In genomic region chr6:135526460-135527160, GRCm38 (mm10) we compare ENCODE assay signal across 8 mouse cellular contexts.
DNase-seq lines count a peak whose midpoint lies in the region; ATAC-seq and TF ChIP-seq lines count a peak whose summit lies in the region.

No protein-coding gene starts in this region.

- no peak overlapping the region for H3K27ac ChIP-seq in gastrocnemius, adult 2 months
- H3K27ac ChIP-seq in heart, embryonic 11.5 days (ENCODE audit: low read depth, low read length), result no peak overlapping the region
- no peak overlapping the region for H3K27ac ChIP-seq in thymus, adult 2 months (ENCODE audit: control insufficient read depth, insufficient read depth, low read length)

- no peak overlapping the region for H3K9ac ChIP-seq in heart, embryonic 11.5 days (ENCODE audit: low read depth, low read length)

- H3K4me2 ChIP-seq in heart, embryonic 11.5 days, result no peak overlapping the region

- TF ChIP-seq CTCF in gastrocnemius, adult 2 months (IDR thresholded peaks at IDR 0.05), result no peak
- TF ChIP-seq CTCF in thymus, adult 2 months (IDR thresholded peaks at IDR 0.05; ENCODE audit: borderline replicate concordance, control insufficient read depth, extremely low read depth, insufficient read depth, low read length, poor library complexity), result no peak

- peak overlapping the region; percentile 23; the same call in 1 of the 2 replicates for H3K4me3 ChIP-seq in gastrocnemius, adult 2 months
- no peak overlapping the region for H3K4me3 ChIP-seq in heart, embryonic 11.5 days (ENCODE audit: low read depth, low read length)
- no peak overlapping the region for H3K4me3 ChIP-seq in thymus, adult 2 months (ENCODE audit: control insufficient read depth, insufficient read depth, low read length)

- intact Hi-C loops in gastrocnemius, adult 2 months (cut with DNase I), result no loop called here
- intact Hi-C loops in left cerebral cortex, postnatal 14 days (cut with DNase I), result loop anchor here (2.0 to 10.0 kb wide), 2 partner anchors 110 to 308 kb away; no protein-coding TSS in a partner anchor

- WGBS in heart, embryonic 11.5 days (ENCODE audit: insufficient replicate concordance), result 85% methylated on average over 24 of the region's 24 CpGs
- WGBS in thymus, adult 2 months, result 94% methylated on average over 24 of the region's 24 CpGs

- no peaks in the 10 kb centered on the region for H3K9me3 ChIP-seq in heart, embryonic 11.5 days (replicated peaks; ENCODE audit: control insufficient read depth, low read length)

- peak; percentile 44; the same call in 1 of the 2 replicates for ATAC-seq in heart, embryonic 11.5 days (replicated peaks; ENCODE audit: insufficient number of reproducible peaks, low FRiP score, low TSS enrichment)

- no peak for TF ChIP-seq POLR2A in thymus, adult 2 months (IDR thresholded peaks at IDR 0.05; ENCODE audit: control insufficient read depth, extremely low read depth, insufficient read depth, low read length, poor library complexity)

- H3K4me1 ChIP-seq in heart, embryonic 11.5 days (ENCODE audit: control insufficient read depth, insufficient read depth, low read length), result peaks cover 4% of the 10 kb centered on the region; the same call in 1 of the 2 replicates
- no peaks in the 10 kb centered on the region for H3K4me1 ChIP-seq in thymus, adult 2 months (replicated peaks; ENCODE audit: control insufficient read depth, insufficient read depth, low read length)

- no peaks in the 10 kb centered on the region for H3K27me3 ChIP-seq in heart, embryonic 11.5 days (ENCODE audit: control insufficient read depth, insufficient read depth, low read length)
- H3K27me3 ChIP-seq in thymus, adult 2 months (ENCODE audit: control insufficient read depth, insufficient read depth, low read length), result no peaks in the 10 kb centered on the region

- no peak for DNase-seq in gastrocnemius, adult 2 months
- DNase-seq in gastrocnemius, postnatal 25 days, result no peak
- peak; percentile 63 for DNase-seq in cerebellum, adult 9-10 months
- peak; percentile 78 to 86 for DNase-seq in left cerebral cortex, postnatal 14 days (ENCODE audit: low spot score in 2 of 2)
- no peak for DNase-seq in urinary bladder, adult 2 months (ENCODE audit: low spot score)
- no peak for DNase-seq in ovary, postnatal 36 days (ENCODE audit: low spot score)
- no peak for DNase-seq in thymus, adult 2 months

- H3K36me3 ChIP-seq in heart, embryonic 11.5 days (ENCODE audit: control insufficient read depth, insufficient read depth, low read length), result no peaks in the 10 kb centered on the region
- no peaks in the 10 kb centered on the region for H3K36me3 ChIP-seq in thymus, adult 2 months (ENCODE audit: control insufficient read depth, insufficient read depth, low read length)

Comparison
In these comparisons a context has a peak if more than half of its experiments do, and no peak if none do; other contexts are left out.
1. DNase-seq: peak in cerebellum, adult 9-10 months (single experiment) and left cerebral cortex, postnatal 14 days (2 of 2); none in gastrocnemius, adult 2 months (single experiment), gastrocnemius, postnatal 25 days (single experiment), urinary bladder, adult 2 months (single experiment), ovary, postnatal 36 days (single experiment) and thymus, adult 2 months (single experiment).